ENCODE assay signal across 24 mouse cellular contexts in the genomic region with DNA sequence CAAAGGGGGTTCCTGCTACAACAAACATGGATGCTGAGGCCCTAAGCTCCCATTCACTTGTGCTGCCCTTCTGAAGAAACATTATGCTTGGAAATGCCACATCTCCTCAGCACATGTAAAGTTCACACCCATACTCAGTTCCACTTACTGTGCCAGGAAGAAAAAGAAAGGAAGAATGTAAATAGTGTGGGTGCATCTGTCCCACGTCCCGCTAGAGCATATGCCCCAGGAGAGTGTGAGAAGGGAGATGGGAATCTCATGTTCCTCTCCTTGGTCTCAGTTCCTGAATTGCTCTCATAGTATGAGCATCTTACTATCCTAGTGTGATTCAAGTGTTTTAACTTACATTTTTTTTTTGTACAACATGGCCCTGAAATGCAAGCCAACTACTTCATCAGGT. TPM values are rescaled to one million over a fixed set of nuclear protein-coding genes. Genes with fewer than 3 reads are reported as not detected.
DNase-seq lines count a peak whose midpoint lies in the region; ATAC-seq and TF ChIP-seq lines count a peak whose summit lies in the region.
"Had no signal": no experiment of that assay in that cellular context is flagged by ENCODE, and none has a peak within 500 bp of the region (broad histone marks: within the 10 kb centered on the region; RNA-seq: fewer than 3 reads in every experiment).

No protein-coding gene starts in this region.

- peak; percentile 50 for ATAC-seq in forebrain, postnatal 0 days
- no peak for ATAC-seq in forebrain, embryonic 12.5 days (ENCODE audit: low FRiP score)
- ATAC-seq: activated CD4-positive, CD25-positive, alpha-beta regulatory T cell, adult 4 months; forebrain, embryonic 14.5 days had no signal

- H3K9ac ChIP-seq in forebrain, postnatal 0 days = no peak overlapping the region
- H3K9ac ChIP-seq in forebrain, embryonic 12.5 days = no peak overlapping the region
- H3K9ac ChIP-seq: heart, embryonic 13.5 days; hindbrain, embryonic 15.5 days had no signal

- no peaks in the 10 kb centered on the region for H3K27me3 ChIP-seq in forebrain, postnatal 0 days (ENCODE audit: insufficient read depth, low read length)
- no peaks in the 10 kb centered on the region for H3K27me3 ChIP-seq in forebrain, embryonic 12.5 days
- H3K27me3 ChIP-seq: heart, embryonic 13.5 days; hindbrain, embryonic 15.5 days had no signal

- no peak overlapping the region for H3K4me3 ChIP-seq in forebrain, postnatal 0 days (ENCODE audit: low read depth, low read length)
- no peak overlapping the region for H3K4me3 ChIP-seq in forebrain, embryonic 12.5 days (replicated peaks)
- H3K4me3 ChIP-seq: forebrain, embryonic 10.5 days; heart, adult 2 months; heart, embryonic 10.5 days; heart, embryonic 13.5 days; hindbrain, embryonic 15.5 days had no signal

- intact Hi-C loops in left cerebral cortex, postnatal 25 days (cut with DNase I) = no loop called here
- intact Hi-C loops in left cerebral cortex, postnatal 14 days (cut with DNase I) = no loop called here

- DNase-seq in forebrain, postnatal 0 days = peak; percentile 34
- DNase-seq in frontal cortex, postnatal 36 days (ENCODE audit: low spot score in 2 of 2) = peak; percentile 7 to 23
- DNase-seq in frontal cortex, postnatal 14 days (ENCODE audit: low spot score in 2 of 2) = no peak
- DNase-seq in left cerebral cortex, postnatal 25 days (ENCODE audit: low spot score in 2 of 2) = peak; percentile 4 to 78
- no peak for DNase-seq in left cerebral cortex, postnatal 14 days (ENCODE audit: low spot score in 2 of 2)
- DNase-seq in right cerebral cortex, postnatal 25 days = peak; percentile 34
- no peak for DNase-seq in right cerebral cortex, adult 2 months (ENCODE audit: low spot score in 2 of 2)
- DNase-seq: adrenal gland, adult 8-10 months; adrenal gland, postnatal 25 days; cerebellum, adult 18-20 months; cerebellum, adult 9-10 months; cerebellum, postnatal 14 days; gastrocnemius, postnatal 10 days; gastrocnemius, postnatal 36 days; heart, adult 2 months; heart, postnatal 14 days; heart, postnatal 4 days had no signal

- H3K27ac ChIP-seq in forebrain, postnatal 0 days (ENCODE audit: low read depth, low read length) = no peak overlapping the region
- H3K27ac ChIP-seq in forebrain, embryonic 12.5 days = no peak overlapping the region
- H3K27ac ChIP-seq: forebrain, embryonic 10.5 days; heart, adult 2 months; heart, embryonic 10.5 days; heart, embryonic 13.5 days; hindbrain, embryonic 15.5 days had no signal

- WGBS in forebrain, postnatal 0 days = 71% methylated on average over 2 of the region's 2 CpGs
- WGBS in forebrain, embryonic 12.5 days = 98% methylated on average over 2 of the region's 2 CpGs

- no peaks in the 10 kb centered on the region for H3K4me1 ChIP-seq in forebrain, postnatal 0 days (ENCODE audit: insufficient read depth)
- no peaks in the 10 kb centered on the region for H3K4me1 ChIP-seq in forebrain, embryonic 12.5 days
- H3K4me1 ChIP-seq: forebrain, embryonic 10.5 days; heart, embryonic 10.5 days; heart, embryonic 13.5 days; hindbrain, embryonic 15.5 days had no signal

- H3K4me2 ChIP-seq in forebrain, postnatal 0 days (ENCODE audit: low read depth) = no peak overlapping the region
- no peak overlapping the region for H3K4me2 ChIP-seq in forebrain, embryonic 12.5 days
- H3K4me2 ChIP-seq: heart, embryonic 13.5 days; hindbrain, embryonic 15.5 days had no signal

- TF ChIP-seq CTCF in forebrain, postnatal 0 days (IDR thresholded peaks at IDR 0.05; ENCODE audit: low read depth) = no peak

- no peaks in the 10 kb centered on the region for H3K9me3 ChIP-seq in forebrain, postnatal 0 days (ENCODE audit: low read length)
- no peaks in the 10 kb centered on the region for H3K9me3 ChIP-seq in forebrain, embryonic 12.5 days
- H3K9me3 ChIP-seq: forebrain, embryonic 10.5 days; heart, embryonic 10.5 days; heart, embryonic 13.5 days; hindbrain, embryonic 15.5 days had no signal

- H3K36me3 ChIP-seq in forebrain, postnatal 0 days (ENCODE audit: insufficient read depth) = no peaks in the 10 kb centered on the region
- no peaks in the 10 kb centered on the region for H3K36me3 ChIP-seq in forebrain, embryonic 12.5 days (replicated peaks)
- H3K36me3 ChIP-seq: forebrain, embryonic 10.5 days; heart, embryonic 10.5 days; heart, embryonic 13.5 days; hindbrain, embryonic 15.5 days had no signal

RNA-seq across cellular contexts. Expression of a gene that starts 22.4 kb away (rescaled TPM):
- 8.0 and 13.4 TPM in 2 replicates for total RNA-seq in forebrain, postnatal 0 days (2014; rRNA removed)
- polyA plus RNA-seq in forebrain, postnatal 0 days (2015; fragmentation: Nextera tagmentation; extraction: Ambion mirVana) = 6.4 and 10.4 TPM in 2 replicates
- polyA plus RNA-seq in forebrain, embryonic 12.5 days (2016; fragmentation: Nextera tagmentation; extraction: Ambion mirVana) = 0.63 and 0.70 TPM in 2 replicates
- 10 to 100 TPM; 22.0 to 29.5 TPM for total RNA-seq in left cerebral cortex, postnatal 25 days (2021)
- total RNA-seq in left cerebral cortex, postnatal 14 days (2021) = 10 to 100 TPM; 26.8 to 29.3 TPM

Comparison
In these comparisons a context has a peak if more than half of its experiments do, and no peak if none do; other contexts are left out.
1. DNase-seq: peak in forebrain, postnatal 0 days (single experiment), frontal cortex, postnatal 36 days (2 of 2), left cerebral cortex, postnatal 25 days (2 of 2) and right cerebral cortex, postnatal 25 days (single experiment); none in frontal cortex, postnatal 14 days (0 of 2), left cerebral cortex, postnatal 14 days (0 of 2) and right cerebral cortex, adult 2 months (0 of 2).